Mouse (Mus musculus): ENCODE measurements at regions not wholly inside any gene's neighbourhood (a gene's known extent, or its start where the extent isn't known, plus 50 kb on each side); places are given as distances from the start of the nearest gene placed in this dataset.

DNA sequence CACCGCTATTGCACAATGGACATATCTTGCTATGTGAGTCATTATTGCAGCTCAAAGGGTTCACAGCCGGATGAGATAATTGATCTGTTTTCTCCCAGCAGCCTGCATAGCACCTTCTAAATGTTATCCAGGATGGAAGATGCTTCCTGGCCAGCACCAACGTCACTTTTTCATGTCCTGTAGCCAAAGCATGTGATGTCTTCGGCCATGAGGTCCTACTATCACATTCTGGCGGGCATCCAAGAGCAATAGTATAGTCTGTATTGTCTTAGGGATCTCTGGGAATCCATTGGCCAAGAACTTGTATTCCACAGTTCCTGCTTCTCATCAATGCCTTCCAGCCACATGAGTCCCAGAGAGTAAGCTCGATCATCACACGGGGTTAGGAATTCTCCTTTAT is 70.6 kb downstream of the Npy start:
- DNase-seq, result no peak

DNA sequence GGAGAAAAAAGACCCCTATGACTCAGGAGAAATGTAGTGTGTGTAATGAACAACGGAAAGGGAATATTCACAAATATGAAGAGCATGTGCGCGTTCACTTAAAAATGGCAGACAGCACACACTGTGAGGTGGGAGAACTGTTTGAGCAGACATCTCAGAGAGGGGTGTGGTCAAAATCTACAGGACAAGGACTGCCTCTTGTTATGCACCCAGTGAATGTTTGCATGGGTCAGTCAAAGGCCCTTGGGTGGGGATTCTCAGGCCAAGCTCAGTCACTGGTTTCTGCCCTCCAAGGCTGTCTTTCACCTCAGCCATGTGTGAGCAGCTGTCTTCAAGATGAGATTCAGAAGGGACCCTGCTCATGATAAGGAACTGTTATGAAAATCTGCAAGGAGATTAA is 76.6 kb downstream of the Npy start:
- DNase-seq, result no peak

DNA sequence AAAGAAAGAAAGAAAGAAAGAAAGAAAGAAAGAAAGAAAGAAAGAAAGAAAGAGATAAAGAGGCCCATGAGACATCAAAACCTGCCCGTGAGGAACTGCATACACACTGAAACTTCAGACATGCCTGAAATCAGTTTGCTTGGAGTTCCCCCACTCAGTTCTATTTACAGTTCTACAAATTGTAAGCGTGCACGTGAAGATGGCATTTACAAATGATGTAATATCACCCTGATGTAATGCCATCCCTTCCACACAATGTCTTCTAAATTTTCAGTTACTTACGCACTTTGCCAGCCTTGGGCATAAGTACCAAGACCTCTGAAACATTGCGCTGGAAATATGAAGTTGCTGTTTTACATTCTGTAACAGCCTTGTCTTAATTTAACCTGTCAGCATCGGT is 79.0 kb downstream of the Npy start:
- DNase-seq, result no peak

DNA sequence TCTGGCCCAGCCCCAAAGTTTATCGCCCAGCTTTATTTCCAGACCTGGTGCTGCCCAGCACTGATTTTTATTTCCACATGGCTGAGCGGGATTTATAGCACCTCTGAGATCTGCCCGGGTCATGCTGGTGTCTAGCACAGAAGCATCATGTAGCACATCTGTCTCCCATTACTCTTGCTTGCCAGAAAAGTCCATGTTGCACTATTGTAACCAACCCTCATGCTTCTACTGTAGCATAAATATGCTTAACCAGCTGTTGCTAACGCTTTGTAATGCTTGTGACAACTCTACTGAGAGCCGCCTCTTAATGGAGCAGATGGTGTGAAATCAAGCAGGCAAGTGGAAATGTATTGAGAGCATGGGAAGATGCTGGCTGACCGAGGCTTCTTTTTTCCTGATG is 81.5 kb downstream of the Npy start:
- DNase-seq, result no peak

DNA sequence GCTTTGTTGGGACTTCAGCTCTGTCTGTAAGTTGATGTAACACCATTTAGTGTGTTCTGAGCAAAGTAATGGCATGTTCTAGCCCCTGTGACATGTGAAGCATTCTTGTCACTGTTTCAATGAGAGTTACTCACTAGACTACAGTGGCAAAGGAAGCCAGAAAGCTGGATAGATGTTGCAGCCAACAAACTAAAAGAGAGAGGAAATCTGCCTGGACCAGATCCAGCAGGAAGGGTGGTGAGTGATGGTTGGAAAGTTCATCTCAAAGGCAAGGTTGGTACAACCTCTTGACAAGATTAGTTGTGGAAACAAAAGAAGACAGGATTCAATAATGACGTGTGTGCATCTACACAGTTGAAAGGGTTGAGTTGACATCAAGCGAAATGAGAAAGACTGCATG is 83.9 kb downstream of the Npy start:
- DNase-seq, result no peak

DNA sequence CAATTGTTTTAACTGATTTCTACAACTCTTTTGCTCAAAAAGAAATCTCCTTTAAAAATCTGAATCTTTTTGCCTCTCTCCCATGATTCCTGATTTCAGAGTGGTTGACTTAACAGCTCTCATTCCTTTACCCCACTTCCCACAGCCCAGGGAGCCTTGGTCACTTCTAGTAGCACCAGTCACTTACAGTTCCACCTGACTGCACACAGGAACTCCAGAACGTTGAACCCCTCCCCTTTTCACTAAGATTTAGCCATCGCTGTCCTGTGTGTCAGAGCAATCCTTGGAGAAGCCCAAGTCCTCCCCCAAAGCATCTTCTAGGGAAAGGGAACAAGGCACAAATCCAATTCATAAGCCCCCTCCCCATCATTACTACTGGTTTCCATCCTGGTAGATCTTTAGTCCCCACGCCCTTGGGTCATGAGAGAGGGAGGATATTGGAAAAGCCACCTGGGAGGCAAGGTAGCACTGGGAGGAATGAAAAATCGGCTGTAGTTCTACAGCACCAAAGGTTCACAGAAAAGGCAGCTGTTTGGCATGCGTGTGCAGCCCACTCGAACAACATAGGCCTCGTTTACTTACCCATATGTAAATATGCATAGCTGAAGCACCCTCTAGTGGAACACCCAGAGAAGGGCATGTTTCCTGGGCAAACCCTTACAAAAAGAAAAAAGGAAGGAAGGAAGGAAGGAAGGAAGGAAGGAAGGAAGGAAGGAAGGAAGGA is 96.7 kb downstream of the Npy start:
- peak in 1 of 2 experiments; percentile 25 for DNase-seq

DNA sequence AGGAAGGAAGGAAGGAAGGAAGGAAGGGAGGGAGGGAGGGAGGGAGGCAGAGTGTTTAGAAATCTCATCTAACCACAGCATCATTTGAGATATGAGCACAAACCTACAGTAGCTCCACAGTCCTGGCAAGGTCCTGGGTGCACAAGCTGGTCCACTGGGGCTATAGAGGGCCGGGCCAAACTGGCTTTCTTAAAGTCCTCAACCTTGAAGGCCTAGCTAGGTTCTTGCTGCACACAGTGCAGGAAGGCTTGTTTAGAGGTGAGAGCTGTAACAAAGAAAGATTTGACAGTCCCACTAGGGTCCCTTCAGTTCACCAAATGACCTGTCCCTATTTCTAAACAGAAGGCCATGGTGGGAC is 97.3 kb downstream of the Npy start:
- DNase-seq, result no peak

DNA sequence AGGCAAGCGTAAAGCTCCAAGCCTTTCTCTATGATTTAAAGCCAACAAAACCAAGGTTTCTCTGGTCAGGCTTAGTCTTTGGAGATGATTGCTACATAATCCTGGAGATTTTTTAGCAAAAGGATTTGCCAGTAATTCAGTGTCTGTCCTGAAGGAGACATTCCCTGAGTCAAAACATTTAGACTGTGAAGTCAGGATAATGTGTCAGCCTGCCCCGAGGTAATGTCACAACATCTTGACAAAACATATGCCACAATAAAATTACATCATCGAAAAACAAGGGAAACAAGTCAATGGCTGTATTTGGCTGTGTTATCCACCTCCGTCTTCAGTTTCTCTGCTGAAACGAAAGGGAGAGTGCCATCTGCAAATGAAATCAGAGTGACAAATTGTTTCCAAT is 101.8 kb downstream of the Npy start:
- no peak for DNase-seq

DNA sequence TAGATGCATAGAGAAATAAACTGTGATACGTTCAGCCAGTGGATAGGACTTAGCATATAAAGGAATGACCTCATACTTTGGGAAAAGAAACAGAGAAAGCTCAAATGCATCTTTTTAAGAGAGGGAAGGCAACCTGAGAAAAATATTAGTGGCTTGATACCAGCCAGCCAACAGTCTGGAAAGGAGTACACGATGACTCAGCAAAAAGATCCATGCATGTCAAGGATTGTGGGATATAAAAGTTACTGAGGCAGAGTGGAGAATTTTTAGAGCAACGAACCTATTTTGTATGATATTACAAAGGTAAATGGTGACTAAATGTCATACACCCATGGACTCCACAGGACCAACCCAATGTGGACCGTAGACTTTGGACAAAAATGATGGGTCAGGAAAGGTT is 105.6 kb downstream of the Npy start:
- DNase-seq, result no peak

DNA sequence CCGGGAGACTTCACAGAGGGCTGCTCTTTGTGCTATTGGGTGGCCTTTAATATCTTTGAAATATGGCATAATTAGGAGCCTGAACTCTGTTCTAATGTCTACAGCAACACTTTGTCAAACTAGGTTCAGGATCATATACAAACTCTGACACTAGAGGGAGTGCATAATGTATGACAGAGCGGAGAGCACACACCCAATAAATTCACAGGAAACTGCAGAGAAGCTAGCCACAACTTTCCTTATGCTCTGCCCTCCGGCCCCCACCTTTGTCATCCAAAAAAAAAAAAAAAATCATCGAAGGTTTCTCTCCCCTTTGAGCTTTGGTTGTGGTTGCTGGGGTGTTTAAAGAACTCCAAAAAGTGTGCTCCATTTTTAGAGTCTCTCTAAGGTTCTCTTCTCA is 107.6 kb downstream of the Npy start:
- DNase-seq, result peak in 1 of 2 experiments; percentile 16

DNA sequence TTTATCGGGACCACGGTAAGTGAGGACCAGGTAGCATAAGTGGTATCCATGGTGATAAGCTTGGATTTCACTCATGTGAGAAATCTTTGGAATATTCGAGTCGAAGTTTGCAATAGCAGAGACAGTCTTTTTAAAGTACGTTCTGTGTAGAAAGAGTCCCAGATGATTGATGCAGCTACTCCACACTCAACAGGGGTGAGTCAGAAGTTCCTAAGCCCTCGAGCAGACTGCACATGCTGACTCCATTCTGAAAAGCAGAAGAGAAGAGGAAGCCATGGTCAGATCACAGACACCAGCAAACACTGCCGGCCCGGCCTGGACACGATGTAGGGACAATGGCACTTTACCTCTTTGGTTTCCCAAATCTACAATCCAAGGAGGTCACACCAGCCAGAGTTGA is 120.6 kb downstream of the Npy start:
- no peak for DNase-seq

DNA sequence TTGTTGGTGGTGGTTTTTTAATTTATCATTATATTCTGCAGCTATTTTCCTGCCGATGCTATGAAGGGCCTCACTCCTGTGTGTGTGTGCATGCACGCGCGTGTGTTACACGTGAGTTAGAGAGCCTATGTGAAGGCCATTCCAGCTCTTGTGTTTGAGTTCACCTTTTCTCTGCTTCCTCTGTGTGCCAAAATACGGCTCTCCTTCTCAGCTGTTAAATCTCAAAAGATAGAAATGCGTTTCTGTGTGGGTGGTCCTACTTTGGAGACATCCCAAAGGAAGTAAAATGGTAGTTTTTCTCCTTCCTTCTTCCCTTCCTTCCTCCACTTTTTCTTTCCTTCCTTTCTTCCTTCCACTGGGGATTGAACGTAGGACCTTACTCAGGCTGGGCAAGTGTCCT is 136.4 kb downstream of the Npy start:
- no peak for DNase-seq

DNA sequence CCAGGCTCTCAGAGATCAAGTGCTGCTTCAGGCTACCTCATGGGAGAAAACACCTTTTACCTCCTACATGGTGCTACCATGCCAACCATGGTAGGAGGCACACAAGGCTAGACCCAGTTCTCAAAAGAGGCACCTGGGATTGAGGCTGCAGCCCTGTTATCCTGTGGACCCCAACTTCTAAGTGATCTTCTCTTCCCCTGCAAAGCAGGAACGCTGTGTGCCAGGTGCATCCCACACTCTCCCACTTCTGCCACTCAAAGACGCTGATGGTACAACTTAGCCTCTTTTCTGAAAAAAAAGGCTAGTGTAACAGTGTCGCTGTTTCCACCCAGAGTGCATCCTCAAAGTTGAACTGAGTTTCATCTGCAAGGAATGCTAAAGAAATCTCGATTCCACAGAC is 138.7 kb downstream of the Npy start:
- no peak for DNase-seq

DNA sequence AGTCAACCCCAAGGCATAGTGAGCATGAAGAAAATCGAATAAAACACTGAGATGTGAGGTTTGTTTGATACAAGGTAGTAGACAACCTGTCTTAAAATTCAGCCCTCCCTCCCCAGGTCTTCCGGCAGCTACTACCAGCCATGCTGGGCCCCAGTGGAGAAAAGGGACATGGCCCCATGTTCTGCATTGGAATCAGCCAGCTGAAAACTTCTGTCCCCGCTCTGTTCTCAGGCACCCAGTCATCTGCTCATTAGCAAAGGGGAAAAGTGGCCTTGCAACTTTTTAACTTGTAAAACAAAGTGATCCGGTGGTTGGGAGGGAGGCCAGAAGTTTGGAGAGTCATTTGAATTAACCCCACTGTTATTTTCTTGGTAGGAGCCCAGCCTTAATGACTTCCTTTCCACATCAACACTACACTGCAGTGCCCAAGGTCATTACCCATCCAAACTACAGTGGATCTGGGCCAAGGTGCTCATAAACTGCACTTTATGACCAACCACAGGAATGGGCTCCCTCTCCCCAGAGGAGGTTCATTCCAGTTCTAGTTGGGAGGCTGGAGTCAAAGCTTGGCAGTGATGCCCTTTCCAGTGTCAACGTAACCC is 143.5 kb downstream of the Npy start:
- DNase-seq, result peak; percentile 68 to 85

DNA sequence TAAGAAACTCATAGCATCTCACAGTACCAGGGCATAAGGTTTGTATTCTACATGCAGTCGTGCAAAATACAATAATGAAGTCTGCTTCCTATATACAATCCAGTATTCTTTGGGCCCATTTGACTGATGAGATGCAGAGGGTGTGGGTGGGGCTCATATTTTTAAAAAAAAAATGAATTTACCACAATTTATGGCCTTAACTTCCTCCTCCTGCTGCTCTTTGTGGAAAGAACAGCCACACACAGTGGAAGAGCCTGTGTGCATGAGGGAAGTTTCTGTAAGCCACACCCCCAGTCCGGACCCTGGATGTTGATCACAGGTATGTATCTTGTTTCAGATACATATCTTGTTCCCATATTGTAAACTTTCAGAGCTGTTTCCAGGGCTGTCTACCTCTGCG is 143.5 kb upstream of the Mpp6 start:
- no peak for DNase-seq

DNA sequence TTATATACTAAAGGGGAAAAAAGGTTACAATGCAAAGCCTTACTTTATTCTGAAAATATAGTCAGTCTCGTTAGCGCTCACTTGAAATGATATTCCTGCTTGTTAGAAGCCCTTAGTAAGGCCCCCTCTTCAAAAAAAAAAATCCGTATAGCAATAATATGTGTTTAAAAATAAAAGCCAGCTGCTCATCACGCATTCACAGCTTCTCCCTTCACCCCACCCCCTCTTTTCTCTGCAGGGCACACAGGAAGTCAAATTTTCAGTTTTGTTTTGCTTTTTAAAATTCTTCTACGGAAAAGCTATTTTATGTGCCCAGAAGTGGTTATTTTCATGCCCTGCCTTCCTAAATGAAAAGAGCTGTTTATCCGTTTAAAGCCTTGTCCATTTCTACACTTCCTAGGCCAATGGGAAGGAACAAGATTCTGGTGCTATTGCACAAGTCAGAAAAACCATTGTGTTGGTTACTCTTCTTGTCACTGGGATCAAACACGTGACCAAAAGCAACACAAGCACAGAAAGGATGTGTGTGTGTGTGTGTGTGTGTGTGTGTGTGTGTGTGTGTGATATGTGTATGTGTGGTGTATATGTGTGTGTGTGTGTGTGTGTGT is 136.7 kb upstream of the Mpp6 start:
- no peak for DNase-seq

DNA sequence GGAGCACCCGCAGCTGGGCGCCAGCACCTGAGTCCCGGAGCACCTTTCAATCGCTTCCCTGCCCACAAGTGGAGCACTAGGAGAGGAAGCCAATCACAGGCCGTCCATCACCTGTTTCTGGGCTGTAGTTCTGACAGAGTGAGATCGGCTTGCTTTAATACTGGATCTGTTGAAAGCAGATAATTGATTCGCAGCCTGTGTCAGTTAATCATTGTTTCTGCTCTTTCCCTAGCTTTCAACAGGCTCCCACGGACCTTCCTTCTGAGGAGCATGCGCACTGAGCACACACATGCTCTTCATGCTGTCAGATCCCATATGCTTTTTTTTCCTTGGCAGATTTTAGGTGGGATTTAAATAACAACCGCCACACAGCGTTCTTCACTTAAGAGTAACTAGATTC is 132.3 kb upstream of the Mpp6 start:
- DNase-seq, result peak; percentile 20 to 47

DNA sequence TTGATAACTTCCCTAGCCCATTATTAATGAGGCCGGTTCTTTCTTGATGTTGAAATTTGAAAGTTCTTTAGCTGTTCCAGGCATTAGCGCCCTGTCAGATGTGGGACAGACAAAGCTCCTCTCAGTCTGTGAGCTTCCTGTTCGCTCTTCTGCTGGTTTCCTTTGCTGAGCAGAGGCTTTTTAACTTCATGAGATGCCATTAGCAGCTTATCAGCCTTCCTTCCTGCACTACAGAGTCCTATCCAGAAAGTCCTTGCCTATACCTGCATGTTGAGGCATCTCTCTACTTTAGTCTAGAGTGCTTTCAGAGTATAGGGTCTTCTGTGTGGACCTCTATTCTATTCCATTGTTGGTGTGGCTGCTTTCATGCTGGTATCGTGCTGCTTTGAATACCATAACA is 126.3 kb upstream of the Mpp6 start:
- DNase-seq, result no peak

DNA sequence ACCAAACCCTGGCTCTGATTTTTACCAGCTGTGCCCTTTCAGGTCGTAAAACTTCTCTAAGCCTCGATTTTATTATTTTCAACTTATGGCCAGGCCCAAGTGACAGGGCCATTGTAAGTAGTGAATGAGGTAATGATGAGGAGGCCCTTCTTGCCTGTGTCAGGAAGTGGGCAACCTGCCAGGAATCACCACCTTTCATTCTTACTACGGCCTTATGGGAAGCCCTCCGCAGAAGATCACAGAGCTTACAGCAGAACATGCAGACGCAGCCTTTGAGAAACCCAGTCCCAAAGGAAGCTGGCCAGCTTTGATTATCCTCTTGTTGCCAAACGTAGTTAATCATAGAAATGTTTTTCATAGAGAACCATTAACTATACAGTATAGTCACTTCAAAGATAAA is 124.9 kb upstream of the Mpp6 start:
- DNase-seq, result no peak

DNA sequence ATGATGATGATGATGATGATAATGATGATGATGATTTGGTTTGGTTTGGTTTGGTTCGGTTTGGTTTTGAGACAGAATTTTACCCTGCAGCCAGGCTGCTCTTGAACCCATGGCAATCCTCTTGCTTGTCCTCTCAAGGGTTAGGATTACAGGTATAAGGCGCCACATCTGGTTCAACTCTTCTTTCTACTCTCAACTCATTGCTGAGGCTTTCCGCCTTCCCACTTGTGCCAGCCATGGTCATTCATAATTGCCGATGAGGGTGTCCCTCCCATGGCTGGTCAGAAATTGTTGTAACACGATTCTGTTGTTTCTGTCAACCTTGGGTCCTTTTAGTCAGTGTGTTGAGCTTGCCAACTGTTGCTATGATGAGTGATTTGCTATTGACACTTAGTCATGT is 122.9 kb upstream of the Mpp6 start:
- DNase-seq, result no peak

DNA sequence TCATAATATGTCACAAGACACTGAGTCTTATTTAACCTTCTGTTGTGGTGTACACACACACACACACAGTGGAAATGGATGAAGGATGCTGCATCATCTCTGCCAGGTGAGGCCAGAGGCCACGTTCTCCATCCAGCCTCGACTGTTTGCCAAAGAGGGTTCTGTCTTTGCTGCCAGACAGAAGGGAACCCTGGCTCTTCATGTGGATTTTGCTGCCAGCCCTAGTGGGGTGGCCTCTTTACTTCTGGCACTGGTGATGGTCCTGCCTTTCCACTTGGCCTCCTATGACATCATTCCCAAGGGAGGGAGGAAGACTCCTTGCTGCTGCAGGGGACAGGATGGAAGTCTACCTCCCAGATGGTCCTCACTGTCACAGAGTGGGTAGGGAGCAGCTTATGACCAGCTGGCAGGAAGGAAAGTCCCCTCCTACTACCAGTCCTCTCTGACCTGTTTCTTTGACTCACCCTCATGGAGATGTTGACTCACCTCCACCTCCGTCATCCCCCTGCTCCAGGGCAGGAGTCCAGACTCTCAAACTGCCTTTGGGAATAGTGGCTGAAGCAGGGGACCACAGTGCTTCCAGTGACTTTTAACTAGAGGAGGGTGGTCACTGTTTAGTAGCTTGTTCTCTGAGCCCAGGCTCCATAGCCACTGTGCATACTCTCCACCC is 122.4 kb upstream of the Mpp6 start:
- DNase-seq, result no peak

DNA sequence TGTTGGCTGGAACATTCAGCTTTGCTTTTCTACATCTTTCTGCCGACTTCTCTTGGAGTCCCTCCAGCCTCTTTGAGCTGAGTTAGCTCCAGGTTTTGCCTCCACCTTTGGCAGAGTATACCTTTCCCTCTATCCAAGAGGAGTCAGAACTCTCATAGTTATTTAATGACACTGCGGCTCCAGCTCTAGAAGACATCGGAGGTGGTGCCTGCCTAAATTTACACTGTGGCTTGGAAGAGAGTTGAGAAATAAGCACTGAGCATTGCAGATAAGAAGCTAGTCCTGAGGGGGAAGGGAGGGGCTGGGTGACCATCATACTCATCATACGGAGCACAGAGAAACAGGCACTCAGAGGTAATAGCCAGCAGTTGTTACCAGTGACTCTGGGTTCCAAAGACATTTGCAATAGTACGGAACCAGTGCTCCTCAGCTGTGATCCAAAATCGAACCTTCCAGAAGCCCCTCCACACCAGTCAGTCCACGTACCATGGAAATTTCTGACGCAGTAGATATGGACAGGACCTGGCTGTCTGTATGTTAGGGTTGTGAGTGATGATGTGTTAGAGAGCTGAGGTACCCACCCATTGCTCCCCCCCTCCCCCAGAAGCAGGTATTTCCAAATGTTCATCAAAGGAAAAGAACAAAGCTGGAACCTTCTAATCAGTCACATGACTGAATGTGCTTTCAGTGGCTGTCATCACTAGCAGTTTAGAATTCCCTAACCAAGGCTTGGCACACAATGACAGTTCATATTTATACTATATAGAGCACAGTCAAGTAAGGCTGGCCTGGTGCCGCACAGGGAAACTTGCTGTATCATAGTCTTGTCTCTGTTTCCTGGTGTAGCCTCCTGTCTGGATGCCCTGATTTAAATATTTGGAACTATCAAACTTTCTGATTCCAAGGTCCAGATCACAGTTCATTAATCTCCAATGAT is 120.2 kb upstream of the Mpp6 start:
- no peak for DNase-seq

DNA sequence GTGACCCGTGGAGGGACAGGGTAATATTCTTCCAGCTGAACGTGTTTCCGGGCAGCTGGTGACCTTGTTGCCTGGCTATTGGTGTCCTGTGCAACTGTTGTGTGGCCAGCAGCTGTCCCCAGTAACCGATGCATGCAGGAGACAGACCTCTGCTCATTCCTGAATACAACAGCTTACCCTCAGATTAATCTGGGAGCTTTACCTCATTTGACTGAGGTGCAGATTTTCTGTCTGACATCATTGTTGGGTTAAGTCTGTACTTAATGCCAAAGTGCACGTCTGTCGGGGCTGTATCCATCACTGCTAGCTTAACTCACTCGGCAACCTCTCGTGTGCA is 119.6 kb upstream of the Mpp6 start:
- peak; percentile 37 to 38 for DNase-seq

Data from kidney, adult 8-10 months (tissue).